Mouse (Mus musculus) adrenal gland, postnatal 10 days (tissue): ENCODE data around the gene Serpina6. TPM values are rescaled to one million over a fixed set of nuclear protein-coding genes. Genes with fewer than 3 reads are reported as not detected.
"Not testable (repeated sequence)": the region's sequence is repeated elsewhere in the genome, so short reads cannot be mapped to it uniquely, and the experiment has no call there.

Experiments used
- DNase-seq: peaks from one replicate; pipeline ENCODE4 v3.0.0; 2021; ENCODE audit warnings: mixed read lengths
- long read RNA-seq, 2 experiments: library from polyadenylated mRNA; stranded (forward); transcript quantifications; one replicate each; pipeline ENCODE4 v2.0.0; 2021
- total RNA-seq, 2 experiments: library from RNA; stranded (reverse); gene quantifications; 2 replicates each; pipeline ENCODE4 v1.2.3; 2021

Gene Serpina6
- 10 to 100 TPM; 12.2 to 21.7 TPM for total RNA-seq
- long read RNA-seq, experiment 1, transcript Serpina6-201 (5 exons, 1,605 nt), result major isoform, 18 of 21 reads
- long read RNA-seq, experiment 1, partial matches to known transcripts, result 2 of 21 reads
- long read RNA-seq, experiment 1, other reads (novel, unspliced or antisense), result 1 of 21 reads
- long read RNA-seq, experiment 2, partial matches to known transcripts, result 1 of 4 reads
- long read RNA-seq, experiment 2, other reads (novel, unspliced or antisense), result 0 of 4 reads

DNA sequence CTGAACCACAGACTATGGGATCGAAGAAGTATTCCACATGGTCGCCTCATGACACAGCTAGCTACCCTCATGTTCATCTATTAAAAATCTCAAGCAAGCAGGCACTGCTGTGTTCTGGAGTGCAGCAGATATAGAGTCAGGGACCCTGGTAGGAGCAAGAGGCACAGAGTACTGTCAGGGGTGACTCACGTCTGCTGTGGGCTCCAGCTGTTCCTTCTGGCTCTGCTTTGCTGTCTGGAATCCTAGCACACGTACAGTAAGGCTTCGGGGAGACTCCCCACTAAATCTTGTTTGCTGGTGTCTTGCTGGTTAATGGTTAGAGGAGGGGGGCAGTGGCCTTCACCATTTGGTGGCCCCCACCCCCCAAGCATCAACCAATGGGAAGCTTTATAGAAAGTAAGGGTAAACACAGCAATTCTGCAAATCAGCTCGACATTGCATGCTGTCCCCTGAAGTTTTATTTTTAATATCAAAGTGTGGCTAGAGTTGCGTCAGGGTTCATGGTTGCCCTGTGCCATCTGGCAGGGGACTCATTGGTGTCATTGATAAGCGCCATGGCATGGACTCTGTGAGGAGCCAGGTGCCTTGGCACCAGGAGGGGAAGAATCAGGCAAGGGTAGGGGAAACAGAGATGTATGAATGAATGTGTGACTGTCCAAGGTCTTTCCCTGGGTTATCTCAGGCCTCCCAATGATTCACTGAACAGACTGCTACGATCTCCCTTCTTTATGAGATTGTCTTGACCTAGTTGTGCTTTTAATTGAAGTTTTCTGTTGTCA is at the start of gene Serpina6:
TSS of gene Serpina6 (minus strand) at position 365 of the 779 bp plus-strand sequence.
- DNase-seq, result no peak

GRCm38 (mm10) chr12:103706113-103706512 is 49.1 kb upstream of the Serpina6 start:
- no peak for DNase-seq

DNA sequence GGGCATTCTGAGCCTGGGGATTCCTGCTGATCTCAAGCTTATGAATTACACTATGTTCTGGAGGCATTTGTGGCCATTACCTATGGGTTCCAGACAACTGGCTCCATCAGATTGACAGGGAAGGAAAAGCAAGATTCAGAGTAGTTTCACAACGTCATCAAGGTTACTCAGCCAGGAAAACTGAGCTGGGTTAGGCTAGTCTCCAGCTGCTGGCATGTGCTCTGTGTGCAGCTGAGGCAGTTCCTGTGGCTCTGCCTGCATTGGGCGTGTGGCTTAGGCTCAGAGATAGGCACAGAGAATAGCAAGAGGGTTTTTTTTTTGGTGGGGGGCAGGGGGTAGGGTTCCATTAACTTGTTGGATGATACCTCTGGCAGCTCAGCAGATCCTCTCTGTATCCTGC is 48.5 kb upstream of the Serpina6 start:
- DNase-seq, result peak; percentile 35

GRCm38 (mm10) chr12:103700144-103700750 is 43.2 kb upstream of the Serpina6 start:
- no peak for DNase-seq

GRCm38 (mm10) chr12:103695429-103695828 is 38.4 kb upstream of the Serpina6 start, which contains the start of gene Serpina1f:
Gene Serpina1f, minus strand, starts transcription at chr12:103695529.
- DNase-seq, result no peak

DNA sequence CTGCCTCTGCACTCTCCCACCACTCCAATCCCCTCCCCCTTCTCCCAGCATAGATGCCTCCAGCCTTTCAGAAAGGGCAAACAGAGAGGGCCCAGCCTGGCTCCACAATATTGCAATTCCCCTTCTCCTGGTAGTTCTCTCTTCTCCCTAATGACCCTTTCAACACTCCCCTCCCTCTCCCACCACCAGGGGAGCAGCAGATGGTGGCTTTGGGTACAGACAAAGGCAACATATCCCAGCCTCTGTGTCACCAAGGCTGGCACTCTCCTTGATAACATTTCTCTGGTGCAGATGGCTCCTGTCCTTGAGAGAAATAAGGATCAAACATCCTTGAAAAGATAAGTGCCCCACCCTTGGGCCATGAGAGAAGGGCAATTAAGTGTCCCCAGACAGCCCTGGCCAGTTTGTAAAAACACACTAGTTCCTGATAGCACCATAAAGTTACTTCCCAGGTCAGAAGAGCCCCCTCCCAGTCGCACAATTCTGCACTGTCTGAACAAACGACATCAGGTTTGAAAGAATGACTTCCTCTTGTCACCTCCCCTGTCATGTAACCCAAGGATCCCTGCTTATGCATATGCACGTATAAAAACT is 31.3 kb upstream of the Serpina6 start:
- DNase-seq, result peak; percentile 15

- DNase-seq, result peak; percentile 37
These were observed 30.0 kb upstream of the Serpina6 start for GRCm38 (mm10) chr12:103687021-103687420.

- DNase-seq, result no peak
These were observed 29.0 kb upstream of the Serpina6 start for GRCm38 (mm10) chr12:103686050-103686449.

DNA sequence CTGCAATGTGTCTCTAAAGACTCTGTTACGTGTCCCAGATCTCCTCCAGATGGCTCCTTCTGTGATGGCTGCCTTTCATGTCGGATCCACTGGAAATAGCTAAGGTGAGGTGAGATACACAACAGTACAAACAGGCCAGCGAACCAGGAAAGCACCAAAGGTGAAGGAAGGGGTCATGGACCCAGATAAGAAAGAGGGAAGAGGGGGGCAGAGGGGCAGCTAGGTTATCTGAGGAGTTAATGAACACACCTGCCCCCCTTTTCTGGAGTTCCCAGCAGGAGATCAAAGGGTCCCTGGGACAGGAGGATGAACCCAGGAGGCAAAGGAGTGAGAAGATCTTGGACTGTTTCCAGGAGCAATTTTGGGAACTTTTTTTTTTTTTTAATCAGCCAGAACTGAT is 28.4 kb upstream of the Serpina6 start:
- DNase-seq, result no peak

DNA sequence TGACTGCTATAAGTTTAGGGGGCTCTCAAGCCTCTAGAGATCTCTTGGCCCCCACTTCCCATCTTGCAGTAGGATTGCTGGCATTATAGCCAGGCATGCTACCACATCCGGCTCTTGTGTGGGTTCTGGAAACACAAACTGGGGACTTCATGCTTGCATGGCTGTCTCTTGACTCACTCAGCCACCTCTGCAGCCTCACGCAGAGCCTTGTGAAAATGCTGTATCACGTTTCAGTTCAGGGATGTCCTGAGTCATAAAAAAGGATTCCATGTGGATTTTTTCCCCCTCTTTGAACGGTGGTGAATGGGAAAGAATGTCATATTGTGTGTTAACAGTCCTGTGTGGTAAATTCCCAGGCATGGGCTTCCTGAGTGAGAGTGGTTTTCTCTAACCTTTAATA is 26.8 kb upstream of the Serpina6 start:
- DNase-seq, result no peak

DNA sequence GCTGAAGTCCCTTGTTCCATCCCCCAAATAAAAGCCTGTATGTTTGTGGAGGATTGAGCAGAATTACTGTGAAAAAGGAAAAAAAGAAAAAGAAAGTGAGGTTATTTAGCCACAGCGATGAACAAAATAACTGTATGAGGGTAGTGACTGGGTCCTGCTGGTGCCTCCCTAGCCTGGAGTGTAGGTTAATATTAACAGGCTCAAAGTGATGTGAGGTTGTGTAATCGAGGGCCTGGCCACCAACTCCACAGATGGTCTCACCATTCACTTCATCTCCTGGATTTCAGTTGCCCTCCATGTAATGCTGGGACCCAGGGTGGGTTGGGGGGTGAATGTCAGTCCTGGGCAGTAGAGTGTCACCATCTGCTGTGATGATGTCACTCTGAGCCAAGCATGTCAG is 24.7 kb upstream of the Serpina6 start:
- DNase-seq, result no peak

- no peak for DNase-seq
These were observed 24.2 kb upstream of the Serpina6 start for GRCm38 (mm10) chr12:103681169-103681568.

- DNase-seq, result not testable (repeated sequence)
These were observed 22.8 kb upstream of the Serpina6 start for GRCm38 (mm10) chr12:103679853-103680252.

DNA sequence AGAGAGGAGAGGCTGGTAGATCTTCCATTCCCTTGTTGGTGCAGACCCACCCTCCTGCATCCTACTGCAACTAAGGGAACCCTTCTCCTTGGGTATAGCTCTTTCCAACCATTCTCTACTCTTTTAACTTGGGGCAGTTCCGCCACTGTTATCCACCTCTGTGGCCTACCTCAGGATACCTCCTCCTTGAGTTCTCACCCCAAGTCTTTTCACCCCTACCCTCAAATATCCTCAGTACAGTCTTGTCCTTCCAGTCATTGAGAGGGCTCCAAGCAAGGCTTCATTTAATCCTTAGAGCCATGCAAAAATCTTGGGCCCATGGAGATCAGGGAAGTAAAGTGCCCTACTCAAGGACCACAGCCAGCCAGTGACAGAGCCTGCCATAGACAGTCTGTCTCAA is 19.0 kb upstream of the Serpina6 start, which contains the start of gene Serpina16:
TSS of gene Serpina16 (minus strand) at position 101 of the 400 bp plus-strand sequence.
- no peak for DNase-seq

GRCm38 (mm10) chr12:103673179-103673578 is 16.2 kb upstream of the Serpina6 start:
- DNase-seq, result no peak

DNA sequence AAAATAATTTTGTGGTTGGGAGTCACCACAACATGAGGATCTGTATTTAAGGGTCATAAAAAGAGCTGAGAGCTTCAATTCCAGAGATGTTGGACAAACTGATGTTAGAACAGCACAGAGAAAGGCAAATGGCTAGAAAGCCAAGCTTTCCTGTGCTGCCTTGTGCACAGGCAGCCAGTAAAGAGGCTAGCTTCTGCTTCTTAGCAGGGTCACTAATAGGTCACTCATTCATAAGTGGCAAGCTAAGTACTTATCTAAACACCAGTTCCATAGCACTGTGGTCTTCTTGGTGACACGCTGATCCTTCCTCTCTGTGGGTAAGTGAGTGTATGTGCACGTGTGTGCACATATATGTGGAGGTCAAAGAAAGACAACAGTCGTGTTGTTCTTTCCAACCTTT is 14.5 kb upstream of the Serpina6 start:
- DNase-seq, result no peak

DNA sequence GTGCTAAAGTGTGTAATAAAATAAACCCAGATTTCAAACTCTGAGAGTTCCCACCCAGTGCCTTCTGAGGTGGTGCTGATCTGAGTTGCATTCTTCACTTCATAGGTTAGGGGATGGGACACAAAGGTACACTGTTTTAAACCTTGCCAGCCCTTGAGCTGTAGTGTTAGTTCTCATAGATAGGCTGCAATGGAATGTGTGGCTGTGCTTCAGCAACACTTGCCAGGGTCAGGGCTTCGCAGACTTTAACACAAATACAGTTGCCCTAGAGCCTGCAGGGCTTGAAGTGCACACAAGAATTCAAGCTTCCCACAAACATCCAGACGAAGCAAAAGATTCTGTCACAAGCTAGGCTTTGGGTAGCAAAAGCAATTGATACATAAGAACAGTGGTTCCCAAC is 14.0 kb upstream of the Serpina6 start:
- no peak for DNase-seq

DNA sequence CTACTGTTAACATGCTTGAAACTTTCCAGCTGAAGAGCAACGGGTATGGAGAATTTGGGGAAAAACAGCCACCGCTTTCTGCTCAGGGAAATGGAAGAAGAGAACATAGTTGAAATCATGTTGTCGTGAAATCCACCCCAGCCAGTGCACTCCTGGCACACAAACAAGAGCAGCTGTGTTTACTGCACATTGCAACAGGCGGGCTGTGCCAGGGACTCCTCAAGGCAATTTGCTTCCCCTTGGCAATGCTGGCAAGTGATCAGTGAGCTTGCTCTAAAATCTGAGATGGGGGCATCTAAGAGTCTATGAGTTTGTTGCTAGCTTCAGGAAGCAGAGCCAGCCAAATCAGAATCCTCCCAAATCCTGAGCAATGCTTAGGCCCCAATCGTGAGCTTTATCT is 13.3 kb upstream of the Serpina6 start:
- DNase-seq, result peak; percentile 22

- DNase-seq, result no peak
These were observed 8.3 kb upstream of the Serpina6 start for GRCm38 (mm10) chr12:103665286-103665685.

DNA sequence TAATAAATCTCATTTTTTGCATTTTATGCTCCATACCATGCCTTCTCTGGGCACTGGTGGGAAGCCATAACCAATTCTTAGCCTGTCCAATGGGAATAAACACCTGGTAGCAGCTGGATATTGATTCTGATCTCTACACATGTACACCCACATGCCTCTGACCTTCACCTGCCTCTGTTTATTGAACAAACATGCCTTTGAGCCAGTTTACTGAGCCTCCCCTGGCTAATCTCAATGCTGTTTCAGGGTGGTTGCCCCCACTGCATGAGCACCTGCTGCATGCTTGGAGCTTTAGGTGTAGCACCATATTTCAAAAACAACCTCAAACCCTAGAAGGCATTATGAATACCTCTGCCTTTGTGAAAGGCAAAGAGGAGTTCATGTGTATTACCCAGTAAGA is 5.0 kb upstream of the Serpina6 start:
- not testable (repeated sequence) for DNase-seq

DNA sequence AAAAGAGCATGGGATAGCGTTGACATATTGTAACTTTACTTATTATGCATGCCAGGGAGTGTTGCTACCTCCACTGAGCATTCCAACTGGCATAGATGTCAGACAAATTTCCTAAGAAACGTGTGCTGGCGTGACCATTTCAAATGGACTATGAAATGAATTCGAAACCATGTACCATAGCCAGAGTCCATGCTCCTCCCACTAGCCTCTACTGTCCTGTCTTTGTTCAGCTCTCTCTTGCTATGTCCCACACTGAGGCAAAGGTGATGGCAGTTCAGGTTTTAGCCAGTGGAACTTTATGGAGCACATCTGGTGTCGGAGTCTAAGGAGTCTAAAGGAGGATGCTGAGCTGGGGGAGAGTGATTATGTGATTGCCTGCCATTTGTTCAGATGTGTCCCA is 3.1 kb upstream of the Serpina6 start:
- DNase-seq, result no peak

DNA sequence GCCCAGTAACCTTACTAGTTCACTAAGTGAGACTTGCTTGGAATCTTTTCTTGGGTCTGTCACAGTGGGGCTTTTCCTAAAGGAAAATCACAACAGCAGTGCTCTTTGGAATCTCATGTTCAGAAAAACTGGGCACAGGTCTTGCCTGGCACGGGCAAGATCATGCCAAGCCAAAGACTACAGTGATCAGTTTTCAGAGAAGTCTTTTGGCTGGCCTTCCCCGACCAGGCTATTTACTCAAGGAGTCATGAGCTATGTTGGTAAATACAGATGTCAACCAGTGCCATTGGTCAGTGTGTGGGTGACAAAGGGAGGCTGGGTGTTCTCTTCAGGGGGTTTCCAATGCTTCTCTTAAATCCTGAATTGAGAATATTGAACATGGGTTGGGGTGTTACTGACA is 2.2 kb upstream of the Serpina6 start:
- peak; percentile 41 for DNase-seq

- no peak for DNase-seq
These were observed 979 bp upstream of the Serpina6 start for GRCm38 (mm10) chr12:103657991-103658390.
